Comparison of ENCODE assay signal across 17 mouse cellular contexts in genomic region chr4:137158201-137158600, GRCm38 (mm10).
DNase-seq lines count a peak whose midpoint lies in the region; ATAC-seq and TF ChIP-seq lines count a peak whose summit lies in the region.
"Had no signal": no experiment of that assay in that cellular context is flagged by ENCODE, and none has a peak within 500 bp of the region (broad histone marks: within the 10 kb centered on the region; RNA-seq: fewer than 3 reads in every experiment).

No protein-coding gene starts in this region.

- no peak for ATAC-seq in hindbrain, postnatal 0 days
- ATAC-seq in hindbrain, embryonic 11.5 days (ENCODE audit: low FRiP score) = no peak
- no peak for ATAC-seq in neural tube, embryonic 11.5 days (ENCODE audit: insufficient read depth, low FRiP score, low TSS enrichment)
- ATAC-seq in neural tube, embryonic 14.5 days (ENCODE audit: low read depth) = peak; percentile 51; the same call in 1 of the 2 replicates
- ATAC-seq: forebrain, embryonic 16.5 days; intestine, postnatal 0 days had no signal

- no peaks in the 10 kb centered on the region for H3K27me3 ChIP-seq in hindbrain, postnatal 0 days (ENCODE audit: insufficient read depth, low read length)
- H3K27me3 ChIP-seq in hindbrain, embryonic 11.5 days (ENCODE audit: control insufficient read depth, insufficient read depth, low read length) = no peaks in the 10 kb centered on the region
- H3K27me3 ChIP-seq in neural tube, embryonic 11.5 days (ENCODE audit: control insufficient read depth, insufficient read depth, low read length) = no peaks in the 10 kb centered on the region
- H3K27me3 ChIP-seq in neural tube, embryonic 14.5 days (ENCODE audit: control insufficient read depth, insufficient read depth, low read length) = no peaks in the 10 kb centered on the region

- H3K4me3 ChIP-seq in hindbrain, postnatal 0 days (ENCODE audit: low read length) = no peak overlapping the region
- H3K4me3 ChIP-seq in hindbrain, embryonic 11.5 days (ENCODE audit: low read depth, low read length) = no peak overlapping the region
- no peak overlapping the region for H3K4me3 ChIP-seq in neural tube, embryonic 11.5 days (ENCODE audit: low read depth, low read length)
- no peak overlapping the region for H3K4me3 ChIP-seq in neural tube, embryonic 14.5 days (ENCODE audit: low read depth, low read length)
- H3K4me3 ChIP-seq: heart, adult 2 months; hindbrain, embryonic 12.5 days; left cerebral cortex, adult 2 months; liver, embryonic 13.5 days had no signal

- no peaks in the 10 kb centered on the region for H3K9me3 ChIP-seq in hindbrain, postnatal 0 days (ENCODE audit: low read length)
- no peaks in the 10 kb centered on the region for H3K9me3 ChIP-seq in hindbrain, embryonic 11.5 days (ENCODE audit: control insufficient read depth, low read length)
- H3K9me3 ChIP-seq in neural tube, embryonic 11.5 days (ENCODE audit: control insufficient read depth, low read length) = no peaks in the 10 kb centered on the region
- no peaks in the 10 kb centered on the region for H3K9me3 ChIP-seq in neural tube, embryonic 14.5 days (ENCODE audit: control insufficient read depth, low read length)
- H3K9me3 ChIP-seq: G1E; hindbrain, embryonic 12.5 days; liver, embryonic 13.5 days had no signal

- no peak overlapping the region for H3K27ac ChIP-seq in hindbrain, postnatal 0 days
- no peak overlapping the region for H3K27ac ChIP-seq in hindbrain, embryonic 11.5 days (ENCODE audit: low read depth, low read length)
- no peak overlapping the region for H3K27ac ChIP-seq in neural tube, embryonic 11.5 days (ENCODE audit: low read depth, low read length)
- H3K27ac ChIP-seq in neural tube, embryonic 14.5 days (ENCODE audit: low read depth, low read length) = no peak overlapping the region
- H3K27ac ChIP-seq: heart, adult 2 months; hindbrain, embryonic 12.5 days; left cerebral cortex, adult 2 months; liver, embryonic 13.5 days had no signal

- H3K4me2 ChIP-seq in hindbrain, postnatal 0 days (ENCODE audit: low read depth, low read length) = no peak overlapping the region
- no peak overlapping the region for H3K4me2 ChIP-seq in hindbrain, embryonic 11.5 days (replicated peaks; ENCODE audit: low read depth, low read length)
- no peak overlapping the region for H3K4me2 ChIP-seq in neural tube, embryonic 11.5 days (ENCODE audit: low read depth)
- H3K4me2 ChIP-seq in neural tube, embryonic 14.5 days (ENCODE audit: low read depth, low read length) = no peak overlapping the region
- H3K4me2 ChIP-seq: hindbrain, embryonic 12.5 days; liver, embryonic 13.5 days had no signal

- DNase-seq in hindbrain, postnatal 0 days (ENCODE audit: low spot score) = peak; percentile 43
- DNase-seq in hindbrain, embryonic 11.5 days (ENCODE audit: low spot score) = no peak
- DNase-seq in neural tube, embryonic 11.5 days (ENCODE audit: low spot score) = no peak
- no peak for DNase-seq in neural tube, embryonic 10.5 days (ENCODE audit: extremely low spot score, low spot score)
- peak; percentile 66 to 75 for DNase-seq in adrenal gland, postnatal 36 days
- DNase-seq in testis, postnatal 10 days (ENCODE audit: low spot score) = no peak
- DNase-seq: cerebellum, adult 8-10 months; heart, adult 2 months; kidney, postnatal 14 days; liver, embryonic 13.5 days; thymus, postnatal 14 days had no signal

- 46% methylated on average over 9 of the region's 9 CpGs for WGBS in hindbrain, postnatal 0 days
- WGBS in hindbrain, embryonic 11.5 days = 85% methylated on average over 9 of the region's 9 CpGs
- WGBS in neural tube, embryonic 11.5 days = 55% methylated on average over 9 of the region's 9 CpGs
- 47% methylated on average over 9 of the region's 9 CpGs for WGBS in neural tube, embryonic 14.5 days

- no peaks in the 10 kb centered on the region for H3K4me1 ChIP-seq in hindbrain, postnatal 0 days (ENCODE audit: insufficient read depth, low read length)
- H3K4me1 ChIP-seq in hindbrain, embryonic 11.5 days (replicated peaks; ENCODE audit: control insufficient read depth, insufficient read depth, low read length) = no peaks in the 10 kb centered on the region
- H3K4me1 ChIP-seq in neural tube, embryonic 11.5 days (ENCODE audit: control insufficient read depth, insufficient read depth, low read length) = peaks cover 4% of the 10 kb centered on the region; the same call in 1 of the 2 replicates
- H3K4me1 ChIP-seq in neural tube, embryonic 14.5 days (ENCODE audit: control insufficient read depth, insufficient read depth, low read length) = no peaks in the 10 kb centered on the region; the same call in 1 of the 2 replicates
- H3K4me1 ChIP-seq: hindbrain, embryonic 12.5 days; liver, embryonic 13.5 days had no signal

- no peak for TF ChIP-seq CTCF in hindbrain, postnatal 0 days (IDR thresholded peaks at IDR 0.05; ENCODE audit: low read depth)

- no peaks in the 10 kb centered on the region for H3K36me3 ChIP-seq in hindbrain, postnatal 0 days (ENCODE audit: insufficient read depth, low read length)
- no peaks in the 10 kb centered on the region for H3K36me3 ChIP-seq in hindbrain, embryonic 11.5 days (ENCODE audit: control insufficient read depth, insufficient read depth, low read length)
- no peaks in the 10 kb centered on the region for H3K36me3 ChIP-seq in neural tube, embryonic 11.5 days (ENCODE audit: control insufficient read depth, insufficient read depth, low read length)
- no peaks in the 10 kb centered on the region for H3K36me3 ChIP-seq in neural tube, embryonic 14.5 days (ENCODE audit: control insufficient read depth, insufficient read depth, low read length)
- H3K36me3 ChIP-seq: G1E; hindbrain, embryonic 12.5 days; liver, embryonic 13.5 days had no signal

- H3K9ac ChIP-seq in hindbrain, postnatal 0 days (replicated peaks; ENCODE audit: low read length) = no peak overlapping the region
- H3K9ac ChIP-seq in hindbrain, embryonic 11.5 days (ENCODE audit: low read depth, low read length) = no peak overlapping the region
- peak overlapping the region; percentile 12; the same call in 1 of the 2 replicates for H3K9ac ChIP-seq in neural tube, embryonic 11.5 days (ENCODE audit: low read length)
- H3K9ac ChIP-seq in neural tube, embryonic 14.5 days (replicated peaks; ENCODE audit: low read depth, low read length) = no peak overlapping the region
- H3K9ac ChIP-seq: hindbrain, embryonic 12.5 days; liver, embryonic 13.5 days had no signal

Comparison
In these comparisons a context has a peak if more than half of its experiments do, and no peak if none do; other contexts are left out.
1. DNase-seq: peak in hindbrain, postnatal 0 days (single experiment) and adrenal gland, postnatal 36 days (2 of 2); none in hindbrain, embryonic 11.5 days (single experiment), neural tube, embryonic 11.5 days (single experiment), neural tube, embryonic 10.5 days (single experiment) and testis, postnatal 10 days (single experiment).